Mouse (Mus musculus): ENCODE results near the gene H2-M3. TPM values are rescaled to one million over a fixed set of nuclear protein-coding genes. Genes with fewer than 3 reads are reported as not detected.

Gene H2-M3
- polyA plus RNA-seq, 1 experiment from 2014 or later = 1.1 TPM

DNA sequence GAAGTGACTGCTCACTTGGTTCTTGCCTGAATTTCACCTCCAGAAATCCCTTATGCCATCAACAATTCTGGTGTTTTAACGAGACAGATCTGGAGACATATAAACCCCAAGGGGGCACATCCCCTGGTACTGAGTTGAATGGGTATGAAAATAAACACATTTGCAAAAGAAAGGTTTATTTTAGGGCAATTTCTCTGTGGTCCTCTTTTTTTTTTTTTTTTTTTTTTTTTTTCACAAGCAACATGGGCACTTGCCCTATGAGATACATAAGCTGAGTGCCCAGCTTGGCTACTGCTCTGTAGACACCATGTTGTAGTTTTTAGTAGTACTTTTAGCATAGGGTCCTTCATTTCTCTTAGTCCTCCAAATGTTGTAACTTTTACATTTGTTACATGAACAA, 13.3 kb downstream of the H2-M3 start, which contains the start of gene Olfr99:
Gene Olfr99, minus strand, starts transcription at position 101 of the 400 bp plus-strand sequence.
- ATAC-seq = no peak
- Histone ChIP-seq H3K27me3 (replicated peaks) (no peaks in the 10 kb centered on the region), H3K27ac (no peak within 1 kb of the TSS), H3K4me3 (no peak within 1 kb of the TSS), H3K4me2 (no peak within 1 kb of the TSS), H3K9me3 (replicated peaks) (no peaks in the 10 kb centered on the region), H3K4me1 (no peaks in the 10 kb centered on the region), H3K36me3 (no peaks in the 10 kb centered on the region), H3K9ac (no peak within 1 kb of the TSS)
- 48% methylated on average over 1 of the region's 1 CpGs for WGBS (ENCODE audit: insufficient replicate concordance)

DNA sequence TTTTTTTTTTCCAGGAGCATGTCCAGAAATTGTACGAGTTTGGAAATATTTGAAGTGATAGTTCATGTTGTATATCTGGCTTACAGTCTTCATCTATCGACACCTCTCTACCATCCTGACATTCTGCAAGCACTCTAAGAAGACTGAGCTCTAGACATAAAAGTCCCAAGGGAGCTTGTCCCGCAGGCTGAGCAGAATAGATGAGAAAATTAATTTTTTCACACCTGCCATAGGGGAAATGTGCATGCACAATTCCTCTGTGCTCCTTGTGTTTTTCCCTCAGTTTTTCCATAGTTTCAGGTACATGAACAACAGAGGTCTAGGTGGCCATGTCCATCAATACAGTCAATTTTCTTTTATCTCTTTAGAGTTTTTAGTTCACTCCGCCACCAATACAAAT, 34.2 kb downstream of the H2-M3 start, which contains the start of gene Olfr101:
Gene Olfr101, minus strand, starts transcription at position 101 of the 400 bp plus-strand sequence.
- H3K4me3 ChIP-seq = no peak within 1 kb of the TSS
- H3K27me3 ChIP-seq (replicated peaks) = no peaks in the 10 kb centered on the region
- H3K27ac ChIP-seq = no peak within 1 kb of the TSS
- 56% methylated on average over 4 of the region's 4 CpGs for WGBS (ENCODE audit: insufficient replicate concordance)
- no peaks in the 10 kb centered on the region for H3K9me3 ChIP-seq (replicated peaks)
- no peaks in the 10 kb centered on the region for H3K36me3 ChIP-seq
- no peak for ATAC-seq
- H3K9ac ChIP-seq = no peak within 1 kb of the TSS
- H3K4me2 ChIP-seq = no peak within 1 kb of the TSS
- no peaks in the 10 kb centered on the region for H3K4me1 ChIP-seq

DNA sequence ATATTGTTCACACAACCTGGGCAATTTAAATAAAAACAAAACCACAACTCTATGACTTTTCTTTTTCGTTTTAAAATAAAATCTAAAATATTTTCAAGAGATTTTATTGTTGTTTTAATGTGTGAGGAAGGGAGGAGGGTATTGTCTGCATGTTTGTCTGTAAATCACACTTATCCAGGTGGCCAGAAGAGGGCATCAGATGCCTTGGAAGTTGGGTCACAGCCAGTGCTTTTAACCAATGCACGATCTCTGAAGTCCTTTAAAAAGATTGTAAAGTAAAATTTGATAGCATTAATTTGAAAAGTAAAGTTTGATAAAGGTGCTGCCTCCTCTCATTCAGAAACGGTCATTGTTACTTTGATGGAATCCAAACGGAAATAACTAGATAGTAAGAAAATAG, 38.5 kb downstream of the H2-M3 start:
- Histone ChIP-seq H3K27ac (no peak overlapping the region), H3K9me3 (replicated peaks) (no peaks in the 10 kb centered on the region), H3K27me3 (replicated peaks) (no peaks in the 10 kb centered on the region), H3K4me3 (no peak overlapping the region), H3K36me3 (no peaks in the 10 kb centered on the region), H3K9ac (no peak overlapping the region), H3K4me2 (no peak overlapping the region), H3K4me1 (no peaks in the 10 kb centered on the region)
- WGBS (ENCODE audit: insufficient replicate concordance) = 26% methylated on average over 4 of the region's 4 CpGs
- no peak for ATAC-seq

DNA sequence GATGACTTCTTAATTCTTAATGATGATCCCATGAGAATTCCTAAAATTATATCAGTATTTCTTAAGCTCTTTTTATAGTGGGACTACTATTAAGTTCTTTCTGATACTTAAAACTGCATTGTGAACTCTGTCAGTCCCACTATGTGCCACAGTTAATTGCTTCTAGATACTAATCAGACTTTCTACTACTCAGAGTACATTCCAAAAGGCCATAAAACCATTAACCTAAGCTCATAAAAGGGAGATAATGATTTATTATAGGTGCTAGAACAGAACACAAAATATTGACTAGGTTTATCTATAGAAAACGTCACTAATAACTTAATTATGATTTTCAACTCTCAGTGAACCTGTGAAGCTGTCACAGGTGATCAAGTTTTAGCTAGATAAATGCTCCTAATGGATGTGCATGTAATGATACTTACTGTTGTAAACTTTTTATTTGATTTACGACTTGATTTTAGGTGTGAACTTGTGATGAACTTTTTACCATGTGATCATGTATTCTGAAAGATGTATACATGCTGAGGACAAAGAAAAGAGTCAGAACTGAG, 40.2 kb downstream of the H2-M3 start:
- H3K9me3 ChIP-seq (replicated peaks) = no peaks in the 10 kb centered on the region
- no peaks in the 10 kb centered on the region for H3K27me3 ChIP-seq (replicated peaks)
- H3K4me3 ChIP-seq = no peak overlapping the region
- no peak overlapping the region for H3K4me2 ChIP-seq
- no peak for ATAC-seq
- no peak overlapping the region for H3K27ac ChIP-seq
- no peaks in the 10 kb centered on the region for H3K36me3 ChIP-seq
- no peaks in the 10 kb centered on the region for H3K4me1 ChIP-seq
- 32% methylated on average over 2 of the region's 2 CpGs for WGBS (ENCODE audit: insufficient replicate concordance)
- H3K9ac ChIP-seq = no peak overlapping the region

DNA sequence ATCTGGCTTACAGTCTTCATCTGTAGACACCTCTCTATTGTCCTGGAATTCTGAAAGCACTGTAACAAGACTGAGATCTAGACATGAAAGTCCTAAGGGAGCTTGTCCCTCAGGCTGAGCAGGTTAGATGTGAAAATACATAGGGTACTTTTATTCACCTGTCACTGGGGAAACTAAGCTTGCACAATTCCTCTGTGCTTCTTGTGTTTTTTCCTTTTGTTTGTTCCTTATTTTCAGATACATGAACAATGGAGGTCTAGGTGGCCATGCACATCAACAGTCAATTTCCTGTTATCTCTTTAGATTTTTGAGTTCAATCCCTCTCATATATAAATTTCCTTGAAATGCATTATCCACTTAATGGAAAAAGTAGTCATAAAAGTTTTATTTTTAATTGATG, 46.9 kb downstream of the H2-M3 start, which contains the start of gene Olfr102:
Gene Olfr102, minus strand, starts transcription at position 101 of the 400 bp plus-strand sequence.
- Histone ChIP-seq H3K4me1 (no peaks in the 10 kb centered on the region), H3K27ac (no peak within 1 kb of the TSS), H3K27me3 (replicated peaks) (no peaks in the 10 kb centered on the region), H3K4me2 (no peak within 1 kb of the TSS), H3K9me3 (replicated peaks) (no peaks in the 10 kb centered on the region), H3K9ac (no peak within 1 kb of the TSS), H3K36me3 (no peaks in the 10 kb centered on the region), H3K4me3 (no peak within 1 kb of the TSS)
- no peak for ATAC-seq

Other genes with a start within 250 kb of the H2-M3 start
- gene Mog, start 246.8 kb upstream of the H2-M3 start, polyA plus RNA-seq (2016; fragmentation: Nextera tagmentation; extraction: Ambion mirVana) = not detected in 2 replicates
- gene Gabbr1, start 224.3 kb upstream of the H2-M3 start, polyA plus RNA-seq (2016; fragmentation: Nextera tagmentation; extraction: Ambion mirVana) = 1.1 and 1.6 TPM in 2 replicates
- not detected in 2 replicates for gene Olfr90, start 181.7 kb upstream of the H2-M3 start, polyA plus RNA-seq (2016; fragmentation: Nextera tagmentation; extraction: Ambion mirVana)
- gene Olfr91, start 171.9 kb upstream of the H2-M3 start, polyA plus RNA-seq (2016; fragmentation: Nextera tagmentation; extraction: Ambion mirVana) = not detected in 2 replicates
- gene Olfr92, start 150.1 kb upstream of the H2-M3 start, polyA plus RNA-seq (2016; fragmentation: Nextera tagmentation; extraction: Ambion mirVana) = not detected in 2 replicates
- gene Olfr93, start 108.7 kb upstream of the H2-M3 start, polyA plus RNA-seq (2016; fragmentation: Nextera tagmentation; extraction: Ambion mirVana) = not detected in 2 replicates
- not detected in 2 replicates for gene Ubd, start 76.3 kb upstream of the H2-M3 start, polyA plus RNA-seq (2016; fragmentation: Nextera tagmentation; extraction: Ambion mirVana)
- gene Olfr94, start 69.2 kb upstream of the H2-M3 start, polyA plus RNA-seq (2016; fragmentation: Nextera tagmentation; extraction: Ambion mirVana) = not detected in 2 replicates
- gene Olfr95, start 57.1 kb upstream of the H2-M3 start, polyA plus RNA-seq (2016; fragmentation: Nextera tagmentation; extraction: Ambion mirVana) = not detected in 2 replicates
- not detected in 2 replicates for gene Olfr96, start 50.1 kb upstream of the H2-M3 start, polyA plus RNA-seq (2016; fragmentation: Nextera tagmentation; extraction: Ambion mirVana)
- not detected in 2 replicates for gene Olfr97, start 32.9 kb upstream of the H2-M3 start, polyA plus RNA-seq (2016; fragmentation: Nextera tagmentation; extraction: Ambion mirVana)
- gene Olfr98, start 6.5 kb upstream of the H2-M3 start, polyA plus RNA-seq (2016; fragmentation: Nextera tagmentation; extraction: Ambion mirVana) = not detected in 2 replicates
- gene Olfr99, start 13.2 kb downstream of the H2-M3 start, polyA plus RNA-seq (2016; fragmentation: Nextera tagmentation; extraction: Ambion mirVana) = not detected in 2 replicates
- gene Olfr101, start 34.1 kb downstream of the H2-M3 start, polyA plus RNA-seq (2016; fragmentation: Nextera tagmentation; extraction: Ambion mirVana) = not detected in 2 replicates
- gene Olfr102, start 46.8 kb downstream of the H2-M3 start, polyA plus RNA-seq (2016; fragmentation: Nextera tagmentation; extraction: Ambion mirVana) = not detected in 2 replicates
- gene Olfr103, start 69.5 kb downstream of the H2-M3 start, polyA plus RNA-seq (2016; fragmentation: Nextera tagmentation; extraction: Ambion mirVana) = not detected in 2 replicates
- not detected in 2 replicates for gene Olfr104-ps, start 89.4 kb downstream of the H2-M3 start, polyA plus RNA-seq (2016; fragmentation: Nextera tagmentation; extraction: Ambion mirVana)
- gene Olfr105-ps, start 108.8 kb downstream of the H2-M3 start, polyA plus RNA-seq (2016; fragmentation: Nextera tagmentation; extraction: Ambion mirVana) = not detected in 2 replicates
- not detected in 2 replicates for gene Olfr106-ps, start 120.2 kb downstream of the H2-M3 start, polyA plus RNA-seq (2016; fragmentation: Nextera tagmentation; extraction: Ambion mirVana)
- gene Olfr107, start 129.0 kb downstream of the H2-M3 start, polyA plus RNA-seq (2016; fragmentation: Nextera tagmentation; extraction: Ambion mirVana) = not detected in 2 replicates
- not detected in 2 replicates for gene Olfr108, start 175.3 kb downstream of the H2-M3 start, polyA plus RNA-seq (2016; fragmentation: Nextera tagmentation; extraction: Ambion mirVana)
- not detected in 2 replicates for gene Olfr109, start 188.7 kb downstream of the H2-M3 start, polyA plus RNA-seq (2016; fragmentation: Nextera tagmentation; extraction: Ambion mirVana)
- gene H2-M2, start 213.3 kb downstream of the H2-M3 start, polyA plus RNA-seq (2016; fragmentation: Nextera tagmentation; extraction: Ambion mirVana) = not detected in 2 replicates
- gene Olfr110, start 222.2 kb downstream of the H2-M3 start, polyA plus RNA-seq (2016; fragmentation: Nextera tagmentation; extraction: Ambion mirVana) = not detected in 2 replicates
- not detected in 2 replicates for gene Olfr111, start 237.8 kb downstream of the H2-M3 start, polyA plus RNA-seq (2016; fragmentation: Nextera tagmentation; extraction: Ambion mirVana)